Mouse (Mus musculus) liver, embryonic 16.5 days (tissue): Measurements from ENCODE around the gene Hbb-bs. TPM values are rescaled to one million over a fixed set of nuclear protein-coding genes. Genes with fewer than 3 reads are reported as not detected.
"Not testable (repeated sequence)": the region's sequence is repeated elsewhere in the genome, so short reads cannot be mapped to it uniquely, and the experiment has no call there.

Source experiments
- ATAC-seq: fragments of 200-750 bp; cut with Nextera tagmentation; 2 replicates; pipeline ENCODE4 v1.8.0; 2017; ENCODE audit warnings: low read depth, mild to moderate bottlenecking, moderate number of reproducible peaks, moderate library complexity
- H3K27ac ChIP-seq: fragments of 300-500 bp; sonication (generic); 2 replicates; pipeline ENCODE4 v1.5.1; 2014; ENCODE audit warnings: mild to moderate bottlenecking, low read length
- H3K27me3 ChIP-seq: fragments of 300-500 bp; sonication (generic); 2 replicates; pipeline ENCODE4 v1.6.1; 2014; ENCODE audit warnings: low read depth, low read length, mixed read lengths; ENCODE audit not compliant: control insufficient read depth, insufficient read depth
- H3K36me3 ChIP-seq: fragments of 300-500 bp; sonication (generic); 2 replicates; pipeline ENCODE4 v1.6.1; 2014; ENCODE audit warnings: mild to moderate bottlenecking; ENCODE audit not compliant: control insufficient read depth, insufficient read depth
- H3K4me1 ChIP-seq: fragments of 300-500 bp; sonication (generic); 2 replicates; pipeline ENCODE4 v1.6.1; 2014; ENCODE audit warnings: low read depth, low read length, mixed read lengths; ENCODE audit not compliant: control insufficient read depth
- H3K4me2 ChIP-seq: fragments of 300-500 bp; sonication (generic); 2 replicates; pipeline ENCODE4 v1.6.1; 2014; ENCODE audit warnings: low read depth, low read length, mixed read lengths
- H3K4me3 ChIP-seq: fragments of 300-500 bp; sonication (generic); 2 replicates; pipeline ENCODE4 v1.5.1; 2014; ENCODE audit warnings: low read depth, mild to moderate bottlenecking, low read length
- H3K9ac ChIP-seq: fragments of 300-500 bp; sonication (generic); 2 replicates; pipeline ENCODE4 v1.6.1; 2014; ENCODE audit warnings: low read depth, low read length
- H3K9me3 ChIP-seq: fragments of 300-500 bp; sonication (generic); replicated peaks from 2 replicates; pipeline ENCODE4 v1.6.1; 2016; ENCODE audit warnings: low read length; ENCODE audit not compliant: control insufficient read depth
- WGBS: fragments of 180-500 bp; shearing (Covaris S2); extraction: QIAGEN DNeasy Blood & Tissue Kit; methylation state at CpG from one replicate; pipeline ENCODE4 v1.1.7; 2014; ENCODE audit not compliant: insufficient replicate concordance; 5-methylcytosine and 5-hydroxymethylcytosine counted together
- polyA plus RNA-seq: library from polyadenylated mRNA; unstranded; fragments of >200 nt; fragmentation: Nextera tagmentation; extraction: Ambion mirVana; gene quantifications from 2 replicates; pipeline ENCODE4 v1.2.1, GENCODE M21; 2015

Gene Hbb-bs
- polyA plus RNA-seq, 1 experiment from 2014 or later = 113,562 TPM

- ATAC-seq = no peak
Observed at GRCm38 (mm10) chr7:103808971-103809800, 18.7 kb downstream of the Hbb-bs start.

GRCm38 (mm10) chr7:103808120-103808519, 19.8 kb downstream of the Hbb-bs start:
- not testable (repeated sequence) for H3K4me3 ChIP-seq, H3K9ac ChIP-seq, H3K36me3 ChIP-seq, H3K27me3 ChIP-seq, ATAC-seq, H3K9me3 ChIP-seq
- Histone ChIP-seq H3K4me2 (peak overlapping the region; percentile 34), H3K4me1 (peaks cover 14% of the 10 kb centered on the region), H3K27ac (peak overlapping the region; percentile 91)
- 34% methylated on average over 2 of the region's 2 CpGs for WGBS

More at GRCm38 (mm10) chr7:103808971-103809800, 18.7 kb downstream of the Hbb-bs start:
- peak overlapping the region; percentile 94 for H3K27ac ChIP-seq
- peaks cover 2% of the 10 kb centered on the region; the same call in 1 of the 2 replicates for H3K36me3 ChIP-seq
- H3K4me2 ChIP-seq = peak overlapping the region; percentile 52
- H3K4me1 ChIP-seq = peaks cover 14% of the 10 kb centered on the region
- no peaks in the 10 kb centered on the region for H3K9me3 ChIP-seq
- WGBS = 11% methylated on average over 5 of the region's 5 CpGs
- H3K27me3 ChIP-seq = no peaks in the 10 kb centered on the region
- peak overlapping the region; percentile 44 for H3K4me3 ChIP-seq
- H3K9ac ChIP-seq = peak overlapping the region; percentile 47

- no peak for ATAC-seq
- peak overlapping the region; percentile 54 for H3K9ac ChIP-seq
- H3K36me3 ChIP-seq = no peaks in the 10 kb centered on the region
- H3K4me2 ChIP-seq = no peak overlapping the region
- no peaks in the 10 kb centered on the region for H3K27me3 ChIP-seq
- peak overlapping the region; percentile 86 for H3K27ac ChIP-seq
- WGBS = 60% methylated on average over 1 of the region's 1 CpGs
- no peaks in the 10 kb centered on the region for H3K9me3 ChIP-seq
- H3K4me3 ChIP-seq = no peak overlapping the region
- peaks cover 14% of the 10 kb centered on the region for H3K4me1 ChIP-seq
Observed at GRCm38 (mm10) chr7:103806856-103807255, 21.0 kb downstream of the Hbb-bs start.

- no peak overlapping the region for H3K4me2 ChIP-seq
- 5% methylated on average over 4 of the region's 4 CpGs for WGBS
- no peak overlapping the region for H3K27ac ChIP-seq
- no peaks in the 10 kb centered on the region for H3K36me3 ChIP-seq
- ATAC-seq = peak; percentile 93
- no peaks in the 10 kb centered on the region; the same call in 1 of the 2 replicates for H3K4me1 ChIP-seq
- H3K9ac ChIP-seq = no peak overlapping the region
- no peak overlapping the region for H3K4me3 ChIP-seq
- H3K27me3 ChIP-seq = no peaks in the 10 kb centered on the region
- H3K9me3 ChIP-seq = no peaks in the 10 kb centered on the region
Observed at GRCm38 (mm10) chr7:103792669-103793388, 35.1 kb downstream of the Hbb-bs start.

- Histone ChIP-seq H3K4me3 (no peak within 1 kb of the TSS), H3K4me2 (no peak within 1 kb of the TSS), H3K9ac (no peak within 1 kb of the TSS), H3K36me3 (no peaks in the 10 kb centered on the region), H3K4me1 (no peaks in the 10 kb centered on the region; the same call in 1 of the 2 replicates), H3K9me3 (no peaks in the 10 kb centered on the region), H3K27ac (no peak within 1 kb of the TSS), H3K27me3 (no peaks in the 10 kb centered on the region)
- ATAC-seq = no peak
- 48% methylated on average over 3 of the region's 3 CpGs for WGBS
Observed at GRCm38 (mm10) chr7:103791721-103792120, 36.2 kb downstream of the Hbb-bs start, which contains the start of gene Olfr67. Olfr67 (minus strand) TSS chr7:103791821.

GRCm38 (mm10) chr7:103779598-103779997, 48.3 kb downstream of the Hbb-bs start, which contains the start of gene Olfr68:
Olfr68 (minus strand) TSS chr7:103779698.
- Histone ChIP-seq H3K27me3 (no peaks in the 10 kb centered on the region), H3K9me3 (no peaks in the 10 kb centered on the region), H3K4me2 (no peak within 1 kb of the TSS), H3K27ac (no peak within 1 kb of the TSS), H3K4me3 (no peak within 1 kb of the TSS), H3K36me3 (no peaks in the 10 kb centered on the region), H3K4me1 (no peaks in the 10 kb centered on the region), H3K9ac (no peak within 1 kb of the TSS)
- ATAC-seq = no peak
- WGBS = 73% methylated on average over 3 of the region's 3 CpGs

- peak; percentile 76 for ATAC-seq
Observed at GRCm38 (mm10) chr7:103777652-103778051, 50.2 kb downstream of the Hbb-bs start.

More at GRCm38 (mm10) chr7:103777652-103778051, 50.2 kb downstream of the Hbb-bs start:
- H3K4me2 ChIP-seq, H3K4me1 ChIP-seq, H3K27me3 ChIP-seq, H3K9ac ChIP-seq, H3K36me3 ChIP-seq, H3K27ac ChIP-seq, H3K9me3 ChIP-seq, H3K4me3 ChIP-seq: not testable (repeated sequence)
- WGBS = 48% methylated on average over 4 of the region's 4 CpGs
